Mouse (Mus musculus): Measurements from ENCODE around the gene Slc8b1.

DNA sequence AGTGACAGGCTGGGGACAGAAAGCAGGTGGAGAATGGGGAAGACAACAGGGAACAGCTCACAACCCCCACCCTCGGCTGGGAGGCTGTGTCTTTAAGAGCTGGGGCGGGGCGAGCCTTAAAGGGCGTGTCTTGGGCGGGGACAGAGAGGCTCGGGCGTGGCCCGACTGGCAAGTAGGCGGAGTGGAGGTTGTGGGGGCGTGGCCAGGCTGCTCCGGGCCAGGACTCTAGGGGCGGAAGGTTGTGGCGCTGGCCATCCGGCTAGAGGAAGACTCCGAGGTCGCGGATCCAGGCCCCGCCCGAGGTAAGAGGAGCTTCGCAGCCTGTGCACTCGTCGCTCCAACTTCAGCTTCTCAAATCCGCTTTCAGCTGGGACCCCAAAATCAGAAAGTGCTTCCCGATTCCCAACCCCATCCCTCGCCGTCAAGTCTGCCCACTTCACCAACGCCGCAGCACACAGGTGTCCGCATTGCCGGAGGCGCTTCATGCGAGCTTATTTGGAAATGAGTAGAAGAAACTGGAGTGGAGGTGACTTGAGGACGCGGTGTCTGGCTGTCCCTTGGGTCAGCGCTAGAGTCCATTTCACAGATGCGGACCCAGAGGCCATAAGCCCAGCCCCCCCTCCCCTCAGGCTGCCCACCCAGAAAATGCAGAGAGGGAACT is at the start of gene Slc8b1:
- TF ChIP-seq EP300 (IDR thresholded peaks at IDR 0.05; ENCODE audit: insufficient read depth, low read depth, low read length) (no peak), CTCF (IDR thresholded peaks at IDR 0.05) (peak; percentile 19; the same call in 1 of the 2 replicates), POLR2A (IDR thresholded peaks at IDR 0.05; ENCODE audit: insufficient read depth, low read depth, low read length) (peak; percentile 93)
